Mouse (Mus musculus) testis, adult 2 months (tissue): Measurements from ENCODE around the gene Kdr.

Experiments used
- CTCF ChIP-seq: fragments of 200-500 bp; IDR thresholded peaks from 2 replicates; pipeline ENCODE4 v1.5.1; 2012; ENCODE audit warnings: low read depth, mild to moderate bottlenecking, inconsistent platforms, low read length, moderate library complexity; ENCODE audit not compliant: control insufficient read depth, insufficient read depth, insufficient replicate concordance
- POLR2A ChIP-seq: fragments of 200-500 bp; IDR thresholded peaks from 2 replicates; pipeline ENCODE4 v1.6.1; 2012; ENCODE audit warnings: low read depth, mild to moderate bottlenecking, inconsistent platforms, low read length, moderate library complexity; ENCODE audit not compliant: control insufficient read depth

- TF ChIP-seq CTCF (no peak), POLR2A (no peak)
Observed at GRCm38 (mm10) chr5:75954778-75955330, 23.4 kb downstream of the Kdr start.
